Mouse (Mus musculus): ENCODE measurements at regions not wholly inside any gene's neighbourhood (a gene's known extent, or its start where the extent isn't known, plus 50 kb on each side); places are given as distances from the start of the nearest gene placed in this dataset.

DNA sequence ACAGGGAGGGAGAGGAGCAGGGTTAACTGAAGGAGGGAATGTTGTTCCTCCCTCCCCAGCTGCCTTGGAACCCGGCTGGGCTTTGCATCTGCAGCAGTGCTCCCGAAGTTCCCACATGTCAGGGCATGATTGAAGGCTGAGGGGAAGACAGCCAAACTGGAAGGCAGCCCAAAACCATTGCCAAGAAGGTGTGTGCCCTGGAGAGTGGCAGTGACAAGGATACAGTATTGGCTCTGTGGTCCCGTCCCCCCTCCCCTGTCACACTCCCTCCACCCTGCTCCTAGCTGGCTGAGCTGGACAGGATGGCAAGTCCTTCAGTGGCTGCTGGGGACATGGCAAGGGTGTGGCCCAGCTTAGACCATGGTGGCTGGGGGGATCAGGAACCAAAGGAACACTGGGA lies 79.1 kb downstream of the Cyp26b1 start:
- DNase-seq (ENCODE audit: low spot score in 2 of 2), result no peak

DNA sequence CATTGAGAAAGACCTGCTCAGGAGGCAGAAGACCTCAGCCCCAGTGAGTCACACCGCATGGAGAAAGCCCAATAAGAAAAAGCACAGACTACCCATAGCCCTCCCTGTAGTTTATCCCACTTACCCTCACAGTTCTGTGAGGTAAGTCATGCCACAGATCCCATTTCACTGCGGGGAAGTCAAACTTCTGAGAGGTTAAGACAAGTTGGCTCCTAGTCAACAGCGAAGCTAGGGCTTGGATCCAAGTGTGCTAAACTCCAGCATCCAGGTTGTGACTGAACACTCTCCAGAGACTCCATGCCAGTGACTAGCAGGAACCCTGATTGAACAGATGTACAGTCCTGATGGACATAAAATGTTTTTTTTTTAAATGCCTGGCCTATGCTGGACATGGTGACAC lies 85.1 kb downstream of the Cyp26b1 start:
- no peak for DNase-seq (ENCODE audit: low spot score in 2 of 2)

GRCm38 (mm10) chr6:84506675-84507074 lies 87.0 kb downstream of the Cyp26b1 start:
- no peak for DNase-seq (ENCODE audit: low spot score in 2 of 2)

GRCm38 (mm10) chr6:84500255-84500886 lies 93.3 kb downstream of the Cyp26b1 start:
- no peak for DNase-seq (ENCODE audit: low spot score in 2 of 2)

DNA sequence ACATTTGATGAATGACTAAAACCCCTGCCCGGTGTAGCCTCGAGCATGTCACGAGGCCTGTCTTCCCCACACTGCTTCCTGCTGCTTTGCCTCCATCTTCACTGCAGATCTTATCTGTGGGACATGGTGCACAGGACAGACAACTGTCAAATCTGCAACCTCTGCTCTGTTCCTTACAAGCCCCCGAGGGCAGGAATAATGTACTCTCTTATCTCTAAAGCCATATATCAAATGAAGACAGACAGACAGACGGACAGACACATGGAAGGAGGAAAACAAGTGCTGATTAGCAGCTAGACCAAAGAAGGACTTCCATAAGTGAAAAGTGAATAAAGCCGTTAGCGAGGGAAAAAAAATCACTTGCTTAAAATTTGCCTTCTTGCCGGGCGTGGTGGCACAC lies 95.6 kb downstream of the Cyp26b1 start:
- no peak for DNase-seq (ENCODE audit: low spot score in 2 of 2)

DNA sequence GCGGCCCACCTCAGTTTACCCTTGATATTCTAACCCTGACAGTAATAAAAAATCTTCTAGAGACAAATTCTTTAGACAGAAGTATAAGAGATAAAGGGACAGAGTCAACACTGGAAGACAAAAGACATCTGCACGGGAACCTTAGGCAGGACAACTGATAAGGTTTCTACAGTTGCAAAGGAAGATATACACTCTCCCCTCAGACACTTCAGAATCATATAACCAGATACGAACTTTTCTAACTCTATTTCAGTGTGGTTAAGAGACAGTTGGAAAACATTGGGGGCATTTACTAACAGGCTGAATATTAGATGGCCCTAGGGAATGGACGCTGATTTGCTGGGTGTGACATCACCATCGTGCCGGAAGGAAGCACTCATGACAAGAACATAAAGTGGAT lies 100.0 kb downstream of the Cyp26b1 start:
- no peak for DNase-seq (ENCODE audit: low spot score in 2 of 2)

- DNase-seq (ENCODE audit: low spot score in 2 of 2), result no peak
Observed at GRCm38 (mm10) chr6:84493169-84493568, 100.5 kb downstream of the Cyp26b1 start.

GRCm38 (mm10) chr6:84492594-84492993 lies 101.1 kb downstream of the Cyp26b1 start:
- DNase-seq (ENCODE audit: low spot score in 2 of 2), result no peak

DNA sequence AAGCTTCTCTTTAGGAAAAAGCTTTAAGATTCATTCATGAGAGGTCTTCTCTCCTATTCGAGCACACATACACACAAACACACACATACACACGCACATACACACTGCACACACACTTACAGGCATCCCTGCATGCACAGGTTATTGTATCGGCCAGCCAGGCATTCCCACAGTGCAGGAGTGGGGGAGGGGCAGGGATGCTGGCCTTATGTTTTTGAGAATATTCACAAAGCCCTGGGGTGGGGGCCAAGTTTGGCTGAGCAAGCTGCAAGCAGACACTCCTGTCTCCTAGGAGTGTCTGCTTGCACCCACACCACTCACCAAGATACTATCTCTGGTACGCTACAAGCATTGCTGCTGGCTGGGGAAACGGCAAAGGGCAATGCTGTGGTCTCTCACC lies 102.6 kb downstream of the Cyp26b1 start:
- DNase-seq (ENCODE audit: low spot score in 2 of 2), result no peak

DNA sequence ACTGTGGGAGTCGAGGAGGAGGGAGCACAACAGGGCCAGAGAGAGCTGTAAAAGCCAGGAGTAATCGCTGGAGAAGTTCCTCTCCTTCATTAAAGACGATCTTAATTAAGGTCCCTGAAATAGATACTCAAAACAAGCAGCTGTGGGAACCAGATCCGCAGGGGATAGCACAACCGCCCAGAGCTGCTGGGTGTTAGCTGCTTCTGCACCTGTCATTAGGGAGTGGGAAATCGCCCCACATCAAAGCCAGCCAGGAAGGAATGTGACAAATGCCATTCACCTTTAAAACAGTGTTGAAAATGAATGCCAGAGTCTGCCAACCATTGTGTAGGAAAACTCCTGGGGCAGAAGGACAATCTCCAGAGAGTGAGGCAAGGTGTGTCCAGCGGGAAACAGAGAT lies 112.5 kb downstream of the Cyp26b1 start:
- DNase-seq (ENCODE audit: low spot score in 2 of 2), result no peak

GRCm38 (mm10) chr6:84477072-84477471 lies 116.6 kb downstream of the Cyp26b1 start:
- no peak for DNase-seq (ENCODE audit: low spot score in 2 of 2)

GRCm38 (mm10) chr6:84476466-84476865 lies 117.2 kb downstream of the Cyp26b1 start:
- DNase-seq (ENCODE audit: low spot score in 2 of 2), result no peak

GRCm38 (mm10) chr6:84474835-84475234 lies 118.9 kb downstream of the Cyp26b1 start:
- DNase-seq (ENCODE audit: low spot score in 2 of 2), result peak in 1 of 2 experiments; percentile 10

- DNase-seq (ENCODE audit: low spot score in 2 of 2), result no peak
Observed at GRCm38 (mm10) chr6:84473171-84473570, 120.5 kb downstream of the Cyp26b1 start.

- no peak for DNase-seq (ENCODE audit: low spot score in 2 of 2)
Observed at GRCm38 (mm10) chr6:84472287-84472686, 121.4 kb downstream of the Cyp26b1 start.

DNA sequence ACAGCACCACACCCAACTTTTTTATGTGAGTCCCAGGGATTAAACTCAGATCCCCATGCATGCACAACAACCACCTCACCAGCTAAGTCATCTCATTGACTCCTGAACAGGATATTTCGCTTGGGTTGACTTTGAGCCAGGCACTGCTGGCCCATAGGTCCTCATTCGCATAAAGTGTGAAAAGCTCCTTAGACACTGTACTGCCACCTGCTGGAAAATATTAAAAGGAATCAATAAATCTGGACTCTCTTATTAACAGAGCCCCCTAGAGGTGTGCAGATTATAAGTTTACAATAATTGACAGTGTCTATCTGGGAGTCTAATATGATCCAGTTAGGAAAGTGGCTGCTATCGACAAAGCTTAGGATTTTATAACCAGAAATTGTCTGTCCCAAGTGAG lies 126.4 kb downstream of the Cyp26b1 start:
- DNase-seq (ENCODE audit: low spot score in 2 of 2), result no peak

DNA sequence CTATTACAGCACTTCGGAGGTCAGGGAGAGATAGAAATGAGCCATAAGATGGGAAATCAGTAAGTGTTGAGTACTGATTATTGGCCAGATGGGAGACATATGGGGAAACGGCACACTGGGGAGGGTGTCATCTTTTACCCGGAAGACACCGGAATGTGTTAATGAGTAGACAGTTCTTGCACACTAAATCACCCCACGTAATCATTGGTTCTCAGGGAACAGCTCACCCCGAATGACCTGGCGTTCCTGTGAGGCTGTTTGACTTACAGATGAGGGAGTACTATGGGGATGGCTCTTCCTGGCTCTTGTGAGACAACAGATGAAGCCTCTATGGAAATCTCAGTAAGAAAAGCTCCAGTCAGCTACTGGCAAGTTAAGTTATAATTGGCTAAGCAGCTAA lies 127.5 kb downstream of the Cyp26b1 start:
- peak in 1 of 2 experiments; percentile 38 for DNase-seq (ENCODE audit: low spot score in 2 of 2)

GRCm38 (mm10) chr6:84465596-84465995 lies 128.1 kb downstream of the Cyp26b1 start:
- DNase-seq (ENCODE audit: low spot score in 2 of 2), result no peak

DNA sequence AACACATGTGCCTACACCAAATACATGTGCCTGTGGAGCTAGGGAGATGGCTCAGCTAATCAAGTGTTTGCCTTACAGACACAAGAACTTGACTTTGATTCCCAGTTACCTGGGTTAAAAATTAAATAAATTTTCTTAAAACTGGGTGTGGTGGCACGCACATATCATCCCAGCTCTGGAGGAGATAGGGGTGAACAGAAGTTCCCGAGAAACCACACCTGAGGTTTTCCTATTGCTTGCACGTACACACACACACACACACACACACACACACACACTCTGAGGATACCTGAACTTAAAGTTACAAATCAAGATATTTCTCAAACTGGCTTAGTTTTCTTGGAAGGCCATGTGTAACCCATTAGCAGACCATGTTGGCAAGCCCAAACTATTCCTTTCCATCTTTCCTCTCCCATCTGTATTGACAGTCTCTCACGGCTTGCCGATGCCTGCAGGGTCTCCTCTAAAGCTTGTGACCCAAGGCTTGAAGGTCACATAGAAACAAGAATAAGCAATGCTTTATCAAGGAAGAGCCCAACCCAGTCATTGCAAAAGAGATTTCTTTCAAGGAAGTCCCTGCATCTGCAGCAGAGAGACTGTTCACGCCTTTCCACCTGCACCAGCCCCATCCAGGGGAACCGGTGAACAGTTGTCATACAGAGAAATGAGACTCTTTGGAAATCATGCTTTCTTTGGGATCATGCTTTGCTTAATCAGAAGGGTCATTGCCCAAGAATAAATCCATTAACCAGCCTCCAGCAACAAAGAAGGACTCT lies 129.9 kb downstream of the Cyp26b1 start:
- no peak for DNase-seq (ENCODE audit: low spot score in 2 of 2)

DNA sequence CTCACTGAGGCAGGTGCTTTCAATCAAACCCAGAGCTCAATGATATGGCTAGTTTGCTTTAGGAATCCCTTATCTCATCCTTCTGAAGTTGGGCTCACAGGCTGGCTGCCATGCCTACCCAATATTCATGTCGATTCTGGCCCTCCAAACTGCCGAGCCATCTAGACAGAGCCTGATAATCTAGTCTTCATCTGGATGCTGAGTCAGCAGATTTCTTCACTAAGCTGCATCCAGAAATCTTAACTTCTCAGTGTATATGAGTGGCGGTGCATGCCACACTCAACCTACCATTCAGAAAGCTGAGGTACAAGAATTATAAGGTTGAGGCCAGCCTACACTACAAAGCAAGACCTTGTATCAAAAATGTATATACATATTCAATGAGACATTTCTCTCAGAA lies 136.9 kb downstream of the Cyp26b1 start:
- DNase-seq (ENCODE audit: low spot score in 2 of 2), result no peak

- no peak for DNase-seq (ENCODE audit: low spot score in 2 of 2)
Observed at GRCm38 (mm10) chr6:84445093-84445492, 148.6 kb downstream of the Cyp26b1 start.

DNA sequence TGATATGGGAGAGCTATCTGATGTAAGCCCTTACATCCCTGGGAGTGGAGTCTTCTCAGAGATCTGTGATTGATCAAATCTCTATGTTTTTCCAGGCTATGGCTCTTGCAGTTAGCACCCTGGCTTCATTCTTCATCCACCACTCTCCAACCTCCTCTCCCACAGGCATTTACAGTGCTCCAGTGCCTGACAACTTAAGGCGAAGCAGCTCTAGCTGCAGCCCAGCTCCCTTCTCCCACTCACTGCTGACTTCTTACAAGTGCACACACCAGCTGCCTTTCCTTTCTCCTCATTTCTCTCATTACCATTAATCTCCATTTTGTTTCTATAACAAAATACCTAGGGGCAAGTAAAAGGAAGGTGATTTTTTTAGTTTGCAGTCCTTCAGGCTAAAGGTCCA lies 151.0 kb downstream of the Cyp26b1 start:
- DNase-seq (ENCODE audit: low spot score in 2 of 2), result peak in 1 of 2 experiments; percentile 27
